Mouse (Mus musculus): ENCODE measurements around the gene Fabp1. TPM values are rescaled to one million over a fixed set of nuclear protein-coding genes. Genes with fewer than 3 reads are reported as not detected.
A peak's percentile ranks its signal among the peaks of the same experiment; 100 is the strongest.

Gene Fabp1
- 31.0 and 166 TPM in 2 replicates for polyA plus RNA-seq (2011; ENCODE audit: insufficient read depth, insufficient read length, low replicate concordance, missing spikeins)

- WGBS, result 75% methylated on average over 4 of the region's 4 CpGs
- Histone ChIP-seq H3K4me1 (ENCODE audit: control insufficient read depth, insufficient read depth, low read length) (no peaks in the 10 kb centered on the region), H3K4me3 (replicated peaks; ENCODE audit: control insufficient read depth, low read depth, low read length) (no peak within 1 kb of the TSS), H3K27ac (ENCODE audit: control insufficient read depth, insufficient read depth, low read depth, low read length, poor library complexity) (no peak within 1 kb of the TSS)
- TF ChIP-seq CTCF (IDR thresholded peaks at IDR 0.05; ENCODE audit: control insufficient read depth, insufficient read depth, low read length) (no peak), POLR2A (IDR thresholded peaks at IDR 0.05; ENCODE audit: borderline replicate concordance, control insufficient read depth, low read depth, low read length) (no peak)
These were observed at the start of gene Fabp1 for GRCm38 (mm10) chr6:71199612-71200011. TSS of gene Fabp1 (plus strand) at chr6:71199827.

- TF ChIP-seq POLR2A (IDR thresholded peaks at IDR 0.05; ENCODE audit: borderline replicate concordance, control insufficient read depth, low read depth, low read length) (no peak), CTCF (IDR thresholded peaks at IDR 0.05; ENCODE audit: control insufficient read depth, insufficient read depth, low read length) (no peak)
- WGBS, result 63% methylated on average over 10 of the region's 10 CpGs
- no peak overlapping the region for H3K27ac ChIP-seq (ENCODE audit: control insufficient read depth, insufficient read depth, low read depth, low read length, poor library complexity)
These were observed 48.5 kb upstream of the Fabp1 start for GRCm38 (mm10) chr6:71151098-71151497.

GRCm38 (mm10) chr6:71153486-71153885 is 46.1 kb upstream of the Fabp1 start:
- WGBS, result 77% methylated on average over 4 of the region's 4 CpGs
- no peak for TF ChIP-seq POLR2A (IDR thresholded peaks at IDR 0.05; ENCODE audit: borderline replicate concordance, control insufficient read depth, low read depth, low read length)
- TF ChIP-seq CTCF (IDR thresholded peaks at IDR 0.05; ENCODE audit: control insufficient read depth, insufficient read depth, low read length), result no peak
- H3K4me1 ChIP-seq (ENCODE audit: control insufficient read depth, insufficient read depth, low read length), result no peaks in the 10 kb centered on the region; the same call in 1 of the 2 replicates
- H3K4me3 ChIP-seq (replicated peaks; ENCODE audit: control insufficient read depth, low read depth, low read length), result no peak overlapping the region
- no peak overlapping the region for H3K27ac ChIP-seq (ENCODE audit: control insufficient read depth, insufficient read depth, low read depth, low read length, poor library complexity)

More at GRCm38 (mm10) chr6:71151098-71151497, 48.5 kb upstream of the Fabp1 start:
- Histone ChIP-seq H3K4me3 (replicated peaks; ENCODE audit: control insufficient read depth, low read depth, low read length) (no peak overlapping the region), H3K4me1 (ENCODE audit: control insufficient read depth, insufficient read depth, low read length) (no peaks in the 10 kb centered on the region)

DNA sequence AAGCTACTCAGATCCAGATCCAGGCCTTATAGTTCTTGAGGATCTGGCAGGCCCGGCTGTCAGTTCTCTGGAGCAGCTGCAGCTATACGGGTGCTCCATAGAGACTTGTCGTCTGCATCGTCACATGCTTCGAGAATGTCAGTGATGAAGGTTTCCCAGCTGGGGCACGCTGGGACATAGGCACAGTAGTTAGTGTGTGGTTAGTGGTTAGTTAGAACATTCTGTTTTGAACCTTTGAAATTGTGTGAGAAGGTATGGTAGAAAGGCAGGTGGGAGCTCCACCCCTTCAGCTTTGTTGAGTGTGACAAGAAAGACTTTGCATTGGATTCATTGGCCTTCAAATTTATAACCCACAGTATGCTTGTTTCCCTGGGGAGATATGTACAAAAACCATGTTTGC is 44.8 kb upstream of the Fabp1 start:
- 88% methylated on average over 6 of the region's 6 CpGs for WGBS
- Histone ChIP-seq H3K4me3 (replicated peaks; ENCODE audit: control insufficient read depth, low read depth, low read length) (no peak overlapping the region), H3K4me1 (ENCODE audit: control insufficient read depth, insufficient read depth, low read length) (no peaks in the 10 kb centered on the region; the same call in 1 of the 2 replicates), H3K27ac (ENCODE audit: control insufficient read depth, insufficient read depth, low read depth, low read length, poor library complexity) (no peak overlapping the region)
- TF ChIP-seq POLR2A (IDR thresholded peaks at IDR 0.05; ENCODE audit: borderline replicate concordance, control insufficient read depth, low read depth, low read length) (no peak), CTCF (IDR thresholded peaks at IDR 0.05; ENCODE audit: control insufficient read depth, insufficient read depth, low read length) (no peak)

- Histone ChIP-seq H3K4me3 (replicated peaks; ENCODE audit: control insufficient read depth, low read depth, low read length) (no peak overlapping the region), H3K4me1 (ENCODE audit: control insufficient read depth, insufficient read depth, low read length) (no peaks in the 10 kb centered on the region; the same call in 1 of the 2 replicates), H3K27ac (ENCODE audit: control insufficient read depth, insufficient read depth, low read depth, low read length, poor library complexity) (no peak overlapping the region)
- no peak for TF ChIP-seq CTCF (IDR thresholded peaks at IDR 0.05; ENCODE audit: control insufficient read depth, insufficient read depth, low read length)
- TF ChIP-seq POLR2A (IDR thresholded peaks at IDR 0.05; ENCODE audit: borderline replicate concordance, control insufficient read depth, low read depth, low read length), result no peak
- WGBS, result 86% methylated on average over 5 of the region's 5 CpGs
These were observed 42.8 kb upstream of the Fabp1 start for GRCm38 (mm10) chr6:71156674-71157326.

- TF ChIP-seq CTCF (IDR thresholded peaks at IDR 0.05; ENCODE audit: control insufficient read depth, insufficient read depth, low read length) (no peak), POLR2A (IDR thresholded peaks at IDR 0.05; ENCODE audit: borderline replicate concordance, control insufficient read depth, low read depth, low read length) (no peak)
- 72% methylated on average over 7 of the region's 7 CpGs for WGBS
- Histone ChIP-seq H3K4me1 (ENCODE audit: control insufficient read depth, insufficient read depth, low read length) (no peaks in the 10 kb centered on the region; the same call in 1 of the 2 replicates), H3K4me3 (replicated peaks; ENCODE audit: control insufficient read depth, low read depth, low read length) (no peak overlapping the region), H3K27ac (ENCODE audit: control insufficient read depth, insufficient read depth, low read depth, low read length, poor library complexity) (no peak overlapping the region)
These were observed 38.3 kb upstream of the Fabp1 start for GRCm38 (mm10) chr6:71161290-71161689.

- WGBS, result 80% methylated on average over 4 of the region's 4 CpGs
- no peaks in the 10 kb centered on the region for H3K4me1 ChIP-seq (ENCODE audit: control insufficient read depth, insufficient read depth, low read length)
- H3K4me3 ChIP-seq (replicated peaks; ENCODE audit: control insufficient read depth, low read depth, low read length), result no peak overlapping the region
- H3K27ac ChIP-seq (ENCODE audit: control insufficient read depth, insufficient read depth, low read depth, low read length, poor library complexity), result no peak overlapping the region
- TF ChIP-seq CTCF (IDR thresholded peaks at IDR 0.05; ENCODE audit: control insufficient read depth, insufficient read depth, low read length) (peak; percentile 12; the same call in 1 of the 2 replicates), POLR2A (IDR thresholded peaks at IDR 0.05; ENCODE audit: borderline replicate concordance, control insufficient read depth, low read depth, low read length) (no peak)
These were observed 37.4 kb upstream of the Fabp1 start for GRCm38 (mm10) chr6:71162269-71162668.

DNA sequence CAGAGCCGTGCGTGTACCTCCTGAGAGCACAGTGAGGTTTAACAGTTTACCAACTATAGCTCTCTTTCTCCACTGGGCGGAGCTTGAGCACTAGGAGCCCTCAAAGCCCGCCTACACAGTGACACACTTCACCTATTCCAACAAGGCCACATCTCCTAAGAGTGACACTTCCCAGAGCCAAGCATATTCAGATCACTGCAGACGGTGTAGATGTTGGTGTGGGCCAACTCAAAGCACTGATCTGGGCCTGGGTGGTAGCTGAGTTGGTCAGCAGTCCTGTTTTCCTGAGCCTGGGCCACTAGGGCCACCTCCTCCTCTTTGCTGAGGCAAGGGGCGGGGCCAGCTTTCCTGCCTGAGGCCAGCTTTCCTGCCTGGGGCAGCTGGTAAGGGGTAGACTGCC is 35.2 kb upstream of the Fabp1 start:
- Histone ChIP-seq H3K27ac (ENCODE audit: control insufficient read depth, insufficient read depth, low read depth, low read length, poor library complexity) (no peak overlapping the region), H3K4me1 (ENCODE audit: control insufficient read depth, insufficient read depth, low read length) (no peaks in the 10 kb centered on the region), H3K4me3 (replicated peaks; ENCODE audit: control insufficient read depth, low read depth, low read length) (no peak overlapping the region)
- TF ChIP-seq POLR2A (IDR thresholded peaks at IDR 0.05; ENCODE audit: borderline replicate concordance, control insufficient read depth, low read depth, low read length) (no peak), CTCF (IDR thresholded peaks at IDR 0.05; ENCODE audit: control insufficient read depth, insufficient read depth, low read length) (no peak)
- 32% methylated on average over 6 of the region's 6 CpGs for WGBS

Data from bone marrow, adult 2 months (tissue).